Mouse (Mus musculus) brain, embryonic 14.5 days (tissue): ENCODE data around the gene Tnnc2.

Source experiments
- CTCF ChIP-seq: fragments of 200-500 bp; IDR thresholded peaks from 2 replicates; pipeline ENCODE4 v1.5.1; 2012; ENCODE audit warnings: inconsistent platforms, mild to moderate bottlenecking, moderate library complexity, borderline replicate concordance; ENCODE audit not compliant: insufficient read depth, insufficient read length; ENCODE audit errors: extremely low read depth
- POLR2A ChIP-seq: fragments of 200-500 bp; IDR thresholded peaks from 2 replicates; pipeline ENCODE4 v1.6.1; 2012; ENCODE audit warnings: mild to moderate bottlenecking, inconsistent platforms, borderline replicate concordance; ENCODE audit not compliant: poor library complexity, insufficient read depth, insufficient read length, severe bottlenecking; ENCODE audit errors: extremely low read depth

- TF ChIP-seq POLR2A (no peak), CTCF (no peak)
Observed at GRCm38 (mm10) chr2:164788411-164788810, 8.6 kb upstream of the Tnnc2 start.
